Mouse (Mus musculus): ENCODE measurements around the gene Fam72a. TPM values are rescaled to one million over a fixed set of nuclear protein-coding genes. Genes with fewer than 3 reads are reported as not detected.

The Fam72a gene
- polyA plus RNA-seq, 1 experiment from 2014 or later: 5.1 TPM

DNA sequence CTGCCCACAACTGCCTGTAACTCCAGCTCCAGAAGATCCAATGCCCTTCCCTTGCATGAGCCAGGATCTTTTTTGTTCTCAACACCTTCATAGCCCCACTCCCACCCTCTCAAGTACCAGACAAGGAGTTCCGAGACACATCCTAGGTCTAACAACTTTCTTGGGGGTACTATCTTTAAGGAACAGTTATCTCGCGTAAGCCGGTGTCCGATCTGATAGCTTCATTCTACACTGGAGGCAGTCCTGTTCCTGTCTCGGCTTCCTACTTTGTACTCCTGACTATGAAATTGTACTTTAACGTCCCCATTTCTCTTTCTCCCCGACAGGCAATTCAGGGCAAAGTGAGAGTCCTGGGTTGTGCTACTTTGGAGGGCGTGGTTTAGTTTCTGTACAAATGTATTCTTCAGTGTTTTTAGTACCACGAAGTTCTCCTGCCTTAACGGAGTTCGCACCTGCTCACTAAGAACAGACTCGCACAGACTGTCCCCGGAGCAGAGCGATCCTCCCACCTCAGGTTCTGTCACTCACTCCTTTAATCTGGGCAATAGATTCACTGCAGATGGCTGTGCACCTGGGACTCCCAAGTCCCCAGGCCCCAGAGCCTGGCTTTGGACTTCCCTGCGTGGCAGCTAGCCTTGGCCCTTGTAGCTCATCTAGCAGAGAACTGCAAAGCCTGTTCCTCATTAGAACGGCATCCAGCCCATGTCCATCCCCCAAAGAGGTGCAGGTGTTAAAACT lies 51.4 kb downstream of the Fam72a start:
- 79% methylated on average over 17 of the region's 17 CpGs for WGBS
- Histone ChIP-seq H3K9ac (replicated peaks; ENCODE audit: low read length) (no peak overlapping the region), H3K4me3 (ENCODE audit: low read depth, low read length) (no peak overlapping the region), H3K4me2 (ENCODE audit: low read depth, low read length) (no peak overlapping the region), H3K4me1 (ENCODE audit: control insufficient read depth, insufficient read depth, low read length) (no peaks in the 10 kb centered on the region), H3K9me3 (replicated peaks; ENCODE audit: control insufficient read depth, low read length) (no peaks in the 10 kb centered on the region), H3K36me3 (replicated peaks; ENCODE audit: control insufficient read depth, insufficient read depth, low read depth, low read length) (no peaks in the 10 kb centered on the region), H3K27me3 (ENCODE audit: control insufficient read depth, insufficient read depth, low read length) (no peaks in the 10 kb centered on the region), H3K27ac (replicated peaks; ENCODE audit: low read depth, low read length) (no peak overlapping the region)
- DNase-seq (ENCODE audit: low spot score) (no peak), ATAC-seq (replicated peaks; ENCODE audit: insufficient number of reproducible peaks, low FRiP score, low TSS enrichment, low read depth) (no peak)

DNA sequence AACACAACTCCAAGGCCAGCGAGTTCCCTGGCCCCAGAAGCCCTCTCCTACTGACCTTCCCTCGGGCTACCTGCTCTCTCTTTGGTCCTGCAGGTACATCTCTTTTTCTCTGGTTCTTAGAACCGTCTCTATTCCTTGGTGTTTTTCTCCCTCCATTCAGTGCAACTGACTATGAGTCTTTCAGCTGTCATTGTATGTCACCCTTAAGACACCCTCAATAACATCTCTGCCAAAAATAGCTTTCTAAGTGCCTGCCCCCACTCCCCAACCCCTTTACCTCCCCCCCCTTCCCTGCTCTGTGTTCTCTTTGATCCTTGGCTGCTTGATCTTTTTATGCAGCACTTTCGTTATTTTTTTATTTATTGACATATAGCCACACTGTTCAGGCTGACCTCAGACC lies 52.7 kb downstream of the Fam72a start:
- DNase-seq (ENCODE audit: low spot score): no peak
- WGBS: 54% methylated on average over 4 of the region's 4 CpGs
- H3K4me1 ChIP-seq (ENCODE audit: control insufficient read depth, insufficient read depth, low read length): no peaks in the 10 kb centered on the region
- no peak overlapping the region for H3K4me2 ChIP-seq (ENCODE audit: low read depth, low read length)
- no peaks in the 10 kb centered on the region for H3K27me3 ChIP-seq (ENCODE audit: control insufficient read depth, insufficient read depth, low read length)
- no peaks in the 10 kb centered on the region for H3K9me3 ChIP-seq (replicated peaks; ENCODE audit: control insufficient read depth, low read length)
- ATAC-seq (replicated peaks; ENCODE audit: insufficient number of reproducible peaks, low FRiP score, low TSS enrichment, low read depth): no peak
- H3K9ac ChIP-seq (replicated peaks; ENCODE audit: low read length): no peak overlapping the region
- no peak overlapping the region for H3K27ac ChIP-seq (replicated peaks; ENCODE audit: low read depth, low read length)
- no peaks in the 10 kb centered on the region for H3K36me3 ChIP-seq (replicated peaks; ENCODE audit: control insufficient read depth, insufficient read depth, low read depth, low read length)
- no peak overlapping the region for H3K4me3 ChIP-seq (ENCODE audit: low read depth, low read length)

- H3K4me1 ChIP-seq (ENCODE audit: control insufficient read depth, insufficient read depth, low read length): no peaks in the 10 kb centered on the region
- no peaks in the 10 kb centered on the region for H3K36me3 ChIP-seq (replicated peaks; ENCODE audit: control insufficient read depth, insufficient read depth, low read depth, low read length)
- no peak for DNase-seq (ENCODE audit: low spot score)
- 85% methylated on average over 3 of the region's 3 CpGs for WGBS
- H3K4me3 ChIP-seq (ENCODE audit: low read depth, low read length): no peak overlapping the region
- no peaks in the 10 kb centered on the region for H3K9me3 ChIP-seq (replicated peaks; ENCODE audit: control insufficient read depth, low read length)
- H3K9ac ChIP-seq (replicated peaks; ENCODE audit: low read length): no peak overlapping the region
- no peak for ATAC-seq (replicated peaks; ENCODE audit: insufficient number of reproducible peaks, low FRiP score, low TSS enrichment, low read depth)
- H3K4me2 ChIP-seq (ENCODE audit: low read depth, low read length): no peak overlapping the region
- no peaks in the 10 kb centered on the region for H3K27me3 ChIP-seq (ENCODE audit: control insufficient read depth, insufficient read depth, low read length)
- H3K27ac ChIP-seq (replicated peaks; ENCODE audit: low read depth, low read length): no peak overlapping the region
Observed at GRCm38 (mm10) chr1:131583598-131583997, 55.9 kb downstream of the Fam72a start.

- H3K36me3 ChIP-seq (replicated peaks; ENCODE audit: control insufficient read depth, insufficient read depth, low read depth, low read length): no peaks in the 10 kb centered on the region
- WGBS: 91% methylated on average over 8 of the region's 8 CpGs
- H3K4me1 ChIP-seq (ENCODE audit: control insufficient read depth, insufficient read depth, low read length): no peaks in the 10 kb centered on the region
- no peak overlapping the region for H3K4me2 ChIP-seq (ENCODE audit: low read depth, low read length)
- DNase-seq (ENCODE audit: low spot score) (no peak), ATAC-seq (replicated peaks; ENCODE audit: insufficient number of reproducible peaks, low FRiP score, low TSS enrichment, low read depth) (no peak)
- H3K9me3 ChIP-seq (replicated peaks; ENCODE audit: control insufficient read depth, low read length): no peaks in the 10 kb centered on the region
- no peak overlapping the region for H3K27ac ChIP-seq (replicated peaks; ENCODE audit: low read depth, low read length)
- no peak overlapping the region for H3K4me3 ChIP-seq (ENCODE audit: low read depth, low read length)
- no peak overlapping the region for H3K9ac ChIP-seq (replicated peaks; ENCODE audit: low read length)
- no peaks in the 10 kb centered on the region for H3K27me3 ChIP-seq (ENCODE audit: control insufficient read depth, insufficient read depth, low read length)
Observed at GRCm38 (mm10) chr1:131586836-131587235, 59.1 kb downstream of the Fam72a start.

Small RNAs within 50 kb of the gene (microRNA-seq; reads per million reads assigned to microRNA genes)
- not detected for gene Gm24273 (ENCODE audit: borderline number of aligned reads)

Other genes starting within 250 kb of the Fam72a start
- 0.49 and 1.7 TPM in 2 replicates for gene Ikbke, start 248.3 kb upstream of the Fam72a start, polyA plus RNA-seq (2014; fragmentation: Nextera tagmentation; extraction: Ambion mirVana)
- gene Srgap2, start 551 bp upstream of the Fam72a start, polyA plus RNA-seq (2014; fragmentation: Nextera tagmentation; extraction: Ambion mirVana): 14.0 and 14.6 TPM in 2 replicates
- not detected in 2 replicates for gene Avpr1b, start 71.3 kb downstream of the Fam72a start, polyA plus RNA-seq (2014; fragmentation: Nextera tagmentation; extraction: Ambion mirVana)
- 0.36 TPM in 1 of 2 replicates, not detected in the other for gene Ctse, start 110.4 kb downstream of the Fam72a start, polyA plus RNA-seq (2014; fragmentation: Nextera tagmentation; extraction: Ambion mirVana)
- gene Rab7b, start 160.8 kb downstream of the Fam72a start, polyA plus RNA-seq (2014; fragmentation: Nextera tagmentation; extraction: Ambion mirVana): 0.50 and 0.81 TPM in 2 replicates
- 0.22 TPM in 1 of 2 replicates, not detected in the other for gene Slc26a9, start 216.1 kb downstream of the Fam72a start, polyA plus RNA-seq (2014; fragmentation: Nextera tagmentation; extraction: Ambion mirVana)

Measured in embryonic facial prominence, embryonic 11.5 days (tissue).